Mouse (Mus musculus): ENCODE measurements at regions not wholly inside any gene's neighbourhood (a gene's known extent, or its start where the extent isn't known, plus 50 kb on each side); places are given as distances from the start of the nearest gene placed in this dataset.

DNA sequence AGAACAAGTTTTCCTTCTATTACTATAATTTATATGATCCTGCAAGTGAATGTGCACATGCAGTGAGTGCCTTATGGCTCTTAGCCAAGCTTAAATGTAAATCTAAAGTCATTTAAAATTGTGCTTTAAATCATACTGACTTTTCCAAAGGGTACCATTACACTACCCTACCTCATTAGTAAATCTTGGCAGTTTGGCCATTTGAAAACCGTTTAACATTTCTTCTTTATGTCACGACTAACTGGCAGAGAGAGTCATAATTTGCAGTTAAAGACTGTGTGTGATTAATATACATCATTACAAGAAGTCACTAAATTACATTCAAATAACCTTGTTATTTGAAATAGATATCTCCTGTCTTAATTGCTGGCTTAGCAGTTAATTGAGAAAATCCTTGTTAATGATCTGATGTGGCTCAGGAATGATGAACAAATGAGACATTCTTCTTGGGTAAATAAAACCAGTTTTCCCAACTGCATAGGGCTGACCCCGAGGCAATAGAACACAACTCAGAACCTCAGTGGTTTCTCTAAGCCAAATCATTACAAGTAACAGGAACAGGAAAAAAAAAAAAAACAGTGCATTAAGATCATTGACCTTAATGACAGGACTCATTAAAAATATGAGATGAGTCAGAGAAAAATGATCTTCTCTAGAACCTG, 173.1 kb upstream of the Zfp804b start:
- TF ChIP-seq CTCF (IDR thresholded peaks at IDR 0.05; ENCODE audit: control insufficient read depth, insufficient read depth, insufficient replicate concordance, low read depth, low read length) = no peak
- no peak for TF ChIP-seq POLR2A (IDR thresholded peaks at IDR 0.05; ENCODE audit: control insufficient read depth, low read depth, low read length)

Measured in testis, adult 2 months (tissue).